Mouse (Mus musculus): ENCODE results near the gene Fam131a.

The Fam131a gene

DNA sequence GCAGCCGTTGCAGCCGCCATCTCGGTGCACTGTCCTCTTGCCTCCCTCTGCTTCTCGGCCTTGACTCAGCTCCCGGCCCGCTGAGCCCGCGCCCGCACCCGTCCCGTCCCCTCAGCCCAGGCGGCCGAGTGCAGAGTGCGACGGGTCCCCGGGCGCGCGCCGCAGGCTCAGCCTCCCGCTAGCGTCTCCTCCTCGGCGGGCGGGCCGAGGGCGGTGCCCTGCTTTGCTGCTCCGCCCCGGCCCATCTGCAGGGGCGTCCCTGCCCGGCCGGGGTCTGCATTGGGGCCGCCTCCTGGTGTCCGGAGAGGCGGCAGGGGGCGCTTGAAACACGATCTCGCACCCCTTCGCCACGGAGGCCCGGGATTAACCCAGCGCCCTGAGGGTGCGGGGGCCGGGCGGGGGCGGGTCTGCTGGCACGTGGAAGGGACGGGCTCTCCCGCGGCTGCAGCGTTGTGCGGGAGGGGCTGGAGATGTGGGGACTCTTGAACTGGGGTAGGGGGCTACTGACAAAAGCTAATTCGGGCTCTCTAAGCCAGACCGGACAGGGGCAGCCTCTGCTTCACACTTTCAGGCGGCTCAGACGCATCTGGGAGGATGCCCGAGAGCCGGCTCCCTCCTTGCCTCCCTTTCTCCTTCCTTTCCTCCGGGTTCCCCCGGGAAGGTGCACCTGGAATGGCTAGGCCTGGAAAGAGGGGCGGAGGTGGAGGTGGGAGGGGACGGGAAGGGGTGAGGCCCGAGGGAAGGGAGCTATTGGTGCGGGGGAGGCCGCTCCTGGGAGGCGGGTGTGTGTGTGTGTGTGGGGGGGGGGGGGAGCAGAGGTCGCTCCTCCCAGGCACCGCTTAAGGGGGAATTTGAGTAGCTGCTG is 23.2 kb downstream of the Fam131a start:
- peak; percentile 85 for DNase-seq (ENCODE audit: low read depth, low spot score)

- DNase-seq (ENCODE audit: low read depth, low spot score): no peak
These were observed 23.8 kb downstream of the Fam131a start for GRCm38 (mm10) chr16:20716841-20717180.

GRCm38 (mm10) chr16:20717181-20717977 is 24.3 kb downstream of the Fam131a start, which contains the start of the genes Polr2h and Clcn2:
TSS of gene Polr2h (plus strand) at chr16:20717665.
TSS of gene Clcn2 (minus strand) at chr16:20717746.
- DNase-seq (ENCODE audit: low read depth, low spot score): peak; percentile 98

DNA sequence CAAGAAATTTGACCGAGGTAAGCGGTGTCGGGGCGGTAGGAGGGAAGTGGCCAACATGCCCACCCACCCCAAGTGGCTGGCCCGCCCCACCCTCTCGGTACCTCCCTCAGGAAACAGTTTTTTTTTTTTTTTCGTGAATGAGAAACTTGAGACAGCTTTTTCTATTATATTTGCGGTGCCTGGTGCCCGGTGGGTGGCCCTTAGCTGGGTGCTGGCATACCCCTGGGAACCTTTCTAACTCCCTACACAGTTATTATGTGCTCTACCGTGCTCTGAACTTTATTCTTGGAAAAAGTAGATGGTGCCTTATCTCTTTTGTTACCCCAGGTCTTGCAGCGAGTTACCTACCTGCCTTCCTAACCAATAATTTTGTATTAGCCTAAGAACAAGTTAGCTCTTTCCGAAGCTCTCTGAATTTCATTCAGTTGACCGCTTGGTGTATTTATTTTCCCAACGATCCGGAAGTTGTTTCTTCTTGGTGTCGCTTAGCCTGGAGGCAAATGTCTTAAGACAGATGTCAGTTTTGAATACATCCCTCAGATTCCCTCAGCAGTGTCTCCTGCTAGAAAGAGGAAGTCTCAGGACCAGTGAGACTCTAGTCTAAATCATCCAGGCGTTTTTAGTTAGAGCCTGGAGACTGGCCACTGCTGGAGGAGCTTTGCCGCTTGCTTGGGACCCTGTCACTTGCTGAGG is 25.1 kb downstream of the Fam131a start:
- peak; percentile 62 for DNase-seq (ENCODE audit: low read depth, low spot score)

DNA sequence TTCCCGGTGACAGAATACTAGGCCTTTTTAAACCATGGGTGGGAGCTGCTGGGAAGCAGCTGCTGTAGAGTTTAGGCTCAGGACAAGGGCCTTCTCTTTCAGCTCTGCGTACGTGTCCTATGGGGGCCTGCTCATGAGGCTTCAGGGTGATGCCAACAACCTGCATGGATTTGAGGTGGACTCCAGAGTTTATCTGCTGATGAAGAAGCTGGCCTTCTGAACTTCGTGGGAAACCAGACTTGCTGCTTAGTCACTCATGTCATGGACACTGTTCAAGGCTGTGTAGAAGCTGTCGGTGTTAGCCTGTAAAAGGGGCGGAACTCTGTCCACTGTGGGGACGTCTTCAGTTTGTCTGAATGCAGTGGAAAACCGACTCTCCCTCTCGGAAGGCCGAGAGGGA is 28.8 kb downstream of the Fam131a start:
- DNase-seq (ENCODE audit: low read depth, low spot score): no peak

DNA sequence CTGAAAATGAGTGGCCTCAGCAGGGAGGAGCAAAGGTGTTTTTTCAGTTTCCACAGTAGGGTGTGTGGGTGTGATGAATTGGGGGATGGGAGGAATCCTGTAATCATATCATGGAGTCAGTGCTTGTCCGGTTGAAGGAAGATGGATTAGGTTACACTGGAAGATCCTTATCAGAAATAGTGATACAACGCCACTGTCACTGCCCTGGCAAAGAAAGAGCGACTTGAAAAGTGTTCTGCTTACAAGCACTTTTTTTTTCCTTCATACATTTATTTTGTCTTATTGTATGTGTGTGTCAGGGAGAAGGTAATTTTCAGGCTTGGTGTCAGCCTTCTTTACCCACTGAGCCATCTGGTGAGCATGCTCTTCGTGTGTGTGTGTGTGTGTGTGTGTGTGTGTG is 29.7 kb downstream of the Fam131a start:
- DNase-seq (ENCODE audit: low read depth, low spot score): no peak

- DNase-seq (ENCODE audit: low read depth, low spot score): no peak
These were observed 30.2 kb downstream of the Fam131a start for GRCm38 (mm10) chr16:20723247-20723646.

- DNase-seq (ENCODE audit: low read depth, low spot score): peak; percentile 12
These were observed 31.3 kb downstream of the Fam131a start for GRCm38 (mm10) chr16:20724338-20724748.

GRCm38 (mm10) chr16:20725321-20725720 is 32.3 kb downstream of the Fam131a start:
- no peak for DNase-seq (ENCODE audit: low read depth, low spot score)

- DNase-seq (ENCODE audit: low read depth, low spot score): no peak
These were observed 32.7 kb downstream of the Fam131a start for GRCm38 (mm10) chr16:20725750-20726149.

- DNase-seq (ENCODE audit: low read depth, low spot score): no peak
These were observed 33.3 kb downstream of the Fam131a start for GRCm38 (mm10) chr16:20726384-20726783.

DNA sequence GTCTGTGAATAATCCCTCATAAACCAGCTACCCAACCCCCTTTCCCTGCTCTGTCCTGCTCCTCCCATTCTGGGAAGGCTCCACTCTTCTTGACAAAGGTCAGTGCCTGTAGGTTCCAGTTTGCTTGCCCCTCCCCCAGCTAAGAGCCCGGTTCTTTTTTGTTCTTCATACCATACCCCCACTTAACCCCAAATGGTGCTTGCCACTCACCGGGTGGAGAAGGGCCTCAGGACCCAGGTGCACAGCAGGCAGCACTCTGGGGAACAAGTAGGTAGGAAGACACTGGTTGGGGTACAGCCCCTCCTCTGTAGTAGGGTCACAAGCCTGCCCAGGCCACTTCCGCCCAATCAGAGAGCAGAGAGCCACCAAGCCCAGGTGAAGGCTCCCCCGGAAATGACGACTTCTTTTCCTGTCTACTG is 37.3 kb downstream of the Fam131a start:
- DNase-seq (ENCODE audit: low read depth, low spot score): peak; percentile 14

DNA sequence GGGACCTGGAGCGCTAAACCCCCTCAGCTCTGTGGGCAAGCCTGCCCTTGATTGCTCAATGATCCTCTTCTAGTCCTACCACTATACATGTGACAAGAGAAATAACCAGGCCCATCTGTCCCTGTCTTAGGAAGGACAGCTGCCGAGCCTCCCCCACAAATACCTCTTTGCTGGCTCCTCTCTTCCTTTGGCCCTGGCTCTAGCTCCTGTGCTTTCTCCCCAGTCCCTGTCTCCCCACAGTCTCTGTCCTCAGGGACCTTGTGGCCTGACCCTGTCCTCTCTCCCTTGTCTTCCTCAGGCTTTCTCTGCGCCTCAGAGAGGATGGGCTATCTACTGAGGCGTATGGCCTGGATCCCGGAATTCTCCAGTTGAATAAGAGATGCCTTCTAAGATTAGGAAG is 38.6 kb downstream of the Fam131a start:
- no peak for DNase-seq (ENCODE audit: low read depth, low spot score)

- no peak for DNase-seq (ENCODE audit: low read depth, low spot score)
These were observed 39.3 kb downstream of the Fam131a start for GRCm38 (mm10) chr16:20732251-20732924.

DNA sequence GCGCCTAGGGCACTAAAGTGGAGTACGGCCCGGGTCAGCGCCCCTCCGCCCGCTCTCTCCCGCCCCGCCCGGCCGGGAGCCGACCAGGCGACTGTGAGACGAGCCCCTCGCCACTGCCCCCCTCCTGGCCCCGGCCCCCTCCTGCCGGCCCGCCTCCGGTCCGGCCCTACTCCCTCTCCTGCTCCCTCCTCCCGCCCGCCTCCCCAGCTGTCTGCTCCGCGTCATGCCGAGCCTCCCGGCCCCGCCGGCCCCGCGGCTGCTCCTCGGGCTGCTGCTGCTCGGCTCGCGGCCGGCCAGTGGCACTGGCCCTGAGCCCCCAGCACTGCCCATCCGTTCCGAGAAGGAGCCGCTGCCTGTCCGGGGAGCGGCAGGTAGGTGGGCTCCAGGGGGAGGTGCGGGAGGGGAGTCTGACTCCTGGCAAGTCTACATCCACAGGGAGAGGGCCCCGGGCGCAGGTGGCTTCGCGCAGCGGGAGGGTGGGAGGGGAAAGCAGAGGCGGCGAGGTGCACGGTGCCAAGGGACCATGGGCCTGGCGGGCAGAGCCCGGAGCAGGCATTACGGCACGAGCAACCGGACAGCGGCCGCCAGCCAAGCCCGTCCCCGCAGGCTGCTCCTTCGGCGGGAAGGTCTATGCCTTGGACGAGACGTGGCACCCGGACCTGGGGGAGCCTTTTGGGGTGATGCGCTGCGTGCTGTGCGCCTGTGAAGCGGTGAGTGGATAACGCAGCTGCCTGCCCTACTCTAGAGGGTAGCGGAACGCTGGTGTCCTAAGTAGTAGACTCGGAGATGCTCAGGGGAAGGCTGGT is 40.1 kb downstream of the Fam131a start, which contains the start of gene Chrd:
Chrd (plus strand) TSS at position 203 of the 806 bp plus-strand sequence.
- DNase-seq (ENCODE audit: low read depth, low spot score): no peak

- DNase-seq (ENCODE audit: low read depth, low spot score): no peak
These were observed 41.0 kb downstream of the Fam131a start, which contains the start of gene Thpo for GRCm38 (mm10) chr16:20733731-20734730. TSS of gene Thpo (minus strand) at chr16:20734511.

DNA sequence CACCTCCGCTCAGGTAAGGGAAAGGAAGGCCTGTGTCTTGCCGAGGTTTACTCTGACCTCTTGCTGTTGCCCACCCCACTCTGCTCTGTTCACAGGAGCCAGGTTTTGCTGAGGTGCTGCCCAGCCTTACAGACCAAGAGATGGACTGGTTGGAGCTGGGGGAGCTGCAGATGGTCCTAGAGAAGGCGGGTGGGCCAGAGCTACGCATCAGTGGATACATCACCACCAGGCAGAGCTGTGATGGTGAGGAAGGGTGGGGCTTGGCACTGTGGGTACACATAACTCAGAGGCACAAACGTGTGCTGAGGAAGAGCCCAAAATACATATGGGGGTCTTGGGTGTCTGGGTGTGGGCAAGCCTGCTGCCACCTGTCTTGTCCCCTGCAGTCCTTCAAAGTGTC is 42.6 kb downstream of the Fam131a start:
- DNase-seq (ENCODE audit: low read depth, low spot score): no peak

DNA sequence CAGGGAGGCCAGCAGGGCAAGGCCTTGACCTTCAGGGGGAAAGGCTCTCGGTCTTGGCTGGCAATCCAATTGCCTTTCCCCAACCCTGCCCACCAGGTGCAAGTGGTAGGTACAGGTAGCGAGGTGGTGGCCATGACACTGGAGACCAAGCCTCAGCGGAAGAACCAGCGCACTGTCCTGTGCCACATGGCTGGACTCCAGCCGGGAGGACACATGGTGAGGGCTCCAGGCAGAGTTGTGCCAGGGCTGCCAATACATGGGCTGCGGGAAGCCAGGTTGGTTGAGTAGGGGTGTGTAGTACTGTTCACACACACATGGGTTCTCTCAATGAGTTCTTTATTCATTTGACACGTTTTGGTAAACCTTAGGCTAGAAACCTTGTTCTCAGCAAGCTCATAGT is 43.1 kb downstream of the Fam131a start:
- DNase-seq (ENCODE audit: low read depth, low spot score): no peak

GRCm38 (mm10) chr16:20736823-20737222 is 43.8 kb downstream of the Fam131a start:
- DNase-seq (ENCODE audit: low read depth, low spot score): no peak

Measured in A20 (cell line).